Mouse (Mus musculus): ENCODE measurements at regions not wholly inside any gene's neighbourhood (a gene's known extent, or its start where the extent isn't known, plus 50 kb on each side); places are given as distances from the start of the nearest gene placed in this dataset.

- TF ChIP-seq CTCF (IDR thresholded peaks at IDR 0.05; ENCODE audit: low read depth) (no peak), EP300 (IDR thresholded peaks at IDR 0.05; ENCODE audit: low read depth) (no peak)
Observed at GRCm38 (mm10) chr3:66480718-66481117, 184.1 kb upstream of the Veph1 start.

Data from heart, postnatal 0 days (tissue).